Mouse (Mus musculus): ENCODE data around the gene Fam8a1. TPM values are rescaled to one million over a fixed set of nuclear protein-coding genes. Genes with fewer than 3 reads are reported as not detected.

Gene Fam8a1
- total RNA-seq, 2 experiments from 2014 or later: 78.9 to 82.8 TPM

- DNase-seq (ENCODE audit: low spot score in 2 of 2): peak in 1 of 2 experiments; percentile 10
- intact Hi-C loops (cut with DNase I): loop anchor here (5.0 kb wide), 2 partner anchors 71 to 291 kb away; no protein-coding TSS in a partner anchor
Observed at GRCm38 (mm10) chr13:46726288-46727037, 57.1 kb downstream of the Fam8a1 start.

- intact Hi-C loops (cut with DNase I): loop anchor here (5.0 kb wide), 2 partner anchors 70 to 290 kb away; no protein-coding TSS in a partner anchor
- peak; percentile 54 to 55 for DNase-seq (ENCODE audit: low spot score in 2 of 2)
Observed at GRCm38 (mm10) chr13:46727038-46727836, 57.9 kb downstream of the Fam8a1 start.

Other genes with a start within 250 kb of the Fam8a1 start
- gene Cap2, start 167.7 kb upstream of the Fam8a1 start, total RNA-seq (2021): 100 to 1,000 TPM; 170 to 199 TPM
- 10 to 100 TPM; 43.7 to 60.4 TPM for gene Nup153, start 58.4 kb downstream of the Fam8a1 start, total RNA-seq (2021)

Data from left cerebral cortex, postnatal 14 days (tissue).